Mouse (Mus musculus) heart, embryonic 14.5 days (tissue): ENCODE measurements at regions not wholly inside any gene's neighbourhood (a gene's known extent, or its start where the extent isn't known, plus 50 kb on each side); places are given as distances from the start of the nearest gene placed in this dataset.

Source experiments
- ATAC-seq: fragments of 200-750 bp; cut with Nextera tagmentation; 2 replicates; pipeline ENCODE4 v1.8.0; 2017; ENCODE audit warnings: low read depth, moderate TSS enrichment; ENCODE audit not compliant: insufficient number of reproducible peaks, insufficient read depth, low FRiP score
- H3K27ac ChIP-seq, 2 experiments: fragments of 200-500 bp in 1 of 2; fragments of 300-500 bp in 1 of 2; sonication (generic) in 1 of 2; replicated peaks in 1 of 2; 2 replicates each; pipeline ENCODE4 v1.5.1; 2012 to 2014; ENCODE audit warnings: low read depth in 2 of 2, low read length in 2 of 2, control low read depth in 1 of 2, mild to moderate bottlenecking in 1 of 2, mixed read lengths in 1 of 2; ENCODE audit not compliant: control insufficient read depth in 1 of 2, insufficient read depth in 1 of 2
- H3K27me3 ChIP-seq: fragments of 300-500 bp; sonication (generic); 2 replicates; pipeline ENCODE4 v1.6.1; 2014; ENCODE audit warnings: mild to moderate bottlenecking, low read length, control low read depth; ENCODE audit not compliant: control insufficient read depth, insufficient read depth
- H3K36me3 ChIP-seq: fragments of 300-500 bp; sonication (generic); 2 replicates; pipeline ENCODE4 v1.6.1; 2014; ENCODE audit warnings: mild to moderate bottlenecking, control low read depth, low read length, mixed read lengths; ENCODE audit not compliant: control insufficient read depth, insufficient read depth
- H3K4me1 ChIP-seq, 2 experiments: fragments of 200-500 bp in 1 of 2; fragments of 300-500 bp in 1 of 2; sonication (generic) in 1 of 2; 2 replicates each; pipeline ENCODE4 v1.6.1; 2012 to 2014; ENCODE audit warnings: low read length in 2 of 2, control low read depth in 1 of 2, mixed read lengths in 1 of 2; ENCODE audit not compliant: control insufficient read depth in 2 of 2, insufficient read depth in 2 of 2
- H3K4me2 ChIP-seq: fragments of 300-500 bp; sonication (generic); 2 replicates; pipeline ENCODE4 v1.6.1; 2014; ENCODE audit warnings: mild to moderate bottlenecking, low read length
- H3K4me3 ChIP-seq, 2 experiments: fragments of 200-500 bp in 1 of 2; fragments of 300-500 bp in 1 of 2; sonication (generic) in 1 of 2; 2 replicates each; pipeline ENCODE4 v1.5.1; 2012 to 2014; ENCODE audit warnings: low read length in 2 of 2, mild to moderate bottlenecking in 2 of 2, control low read depth in 1 of 2, low read depth in 1 of 2, moderate library complexity in 1 of 2; ENCODE audit not compliant: control insufficient read depth in 1 of 2, insufficient read depth in 1 of 2
- H3K9ac ChIP-seq: fragments of 300-500 bp; sonication (generic); 2 replicates; pipeline ENCODE4 v1.6.1; 2014; ENCODE audit warnings: mild to moderate bottlenecking, low read length
- H3K9me3 ChIP-seq: fragments of 300-500 bp; sonication (generic); 2 replicates; pipeline ENCODE4 v1.6.1; 2016; ENCODE audit warnings: low read length, control low read depth; ENCODE audit not compliant: control insufficient read depth
- WGBS: fragments of 180-500 bp; shearing (Covaris S2); extraction: QIAGEN DNeasy Blood & Tissue Kit; methylation state at CpG from one replicate; pipeline ENCODE4 v1.1.7; 2014; 5-methylcytosine and 5-hydroxymethylcytosine counted together

GRCm38 (mm10) chr7:69062506-69062905 lies 313.5 kb upstream of the Arrdc4 start:
- ATAC-seq: no peak
- Histone ChIP-seq H3K27me3 (no peaks in the 10 kb centered on the region), H3K4me3 (no peak overlapping the region), H3K27ac (no peak overlapping the region), H3K4me1 (no peaks in the 10 kb centered on the region), H3K36me3 (no peaks in the 10 kb centered on the region), H3K4me2 (0 out of 2 replicates have a peak overlapping the region, but pooled peaks have one; percentile 3), H3K9ac (no peak overlapping the region), H3K9me3 (no peaks in the 10 kb centered on the region)
- WGBS: 44% methylated on average over 7 of the region's 7 CpGs

GRCm38 (mm10) chr7:69062094-69062493 lies 313.1 kb upstream of the Arrdc4 start:
- Histone ChIP-seq H3K27ac (no peak overlapping the region), H3K9me3 (no peaks in the 10 kb centered on the region), H3K27me3 (no peaks in the 10 kb centered on the region), H3K4me1 (no peaks in the 10 kb centered on the region), H3K9ac (no peak overlapping the region), H3K4me3 (no peak overlapping the region), H3K36me3 (no peaks in the 10 kb centered on the region), H3K4me2 (0 out of 2 replicates have a peak overlapping the region, but pooled peaks have one; percentile 3)
- 64% methylated on average over 8 of the region's 8 CpGs for WGBS
- no peak for ATAC-seq

DNA sequence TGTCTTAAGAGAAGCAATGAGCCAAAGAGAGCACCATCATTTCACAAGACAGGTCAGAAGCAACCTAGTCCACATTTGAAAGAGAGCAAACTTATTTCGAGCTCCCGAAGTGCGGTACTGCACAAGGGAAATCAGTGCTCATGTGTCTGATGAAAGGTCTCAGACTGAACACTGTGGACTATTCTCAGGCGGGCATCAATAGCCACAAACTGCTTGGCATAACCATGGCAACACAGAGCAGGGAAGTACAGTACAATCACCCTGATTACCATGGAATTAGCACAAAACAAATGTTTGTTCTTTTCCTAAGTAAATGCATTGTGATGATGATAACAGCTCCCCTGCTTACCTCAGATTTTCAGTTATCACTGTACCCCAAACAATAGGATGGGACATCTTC lies 312.2 kb upstream of the Arrdc4 start:
- no peak for ATAC-seq

DNA sequence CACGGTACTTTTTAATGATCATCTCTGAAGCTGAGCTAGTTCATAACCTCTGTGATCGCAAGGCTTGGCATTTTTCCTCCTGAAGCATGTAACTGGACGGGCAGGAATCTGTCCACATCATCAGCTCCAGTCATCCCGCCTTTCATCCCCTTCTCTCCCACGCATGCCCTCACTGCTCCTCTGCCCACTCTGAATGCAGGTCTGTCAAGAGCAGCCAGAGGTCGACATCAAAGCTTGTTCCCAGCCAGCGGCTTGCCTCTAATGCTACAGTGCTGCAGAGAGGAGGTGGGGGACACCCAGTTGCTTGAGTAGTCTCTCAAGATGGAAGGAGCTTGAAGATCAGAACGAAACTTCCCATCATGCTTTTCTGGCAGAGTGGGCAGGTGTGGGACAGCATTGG lies 267.5 kb upstream of the Arrdc4 start:
- ATAC-seq: no peak
- WGBS: 40% methylated on average over 8 of the region's 8 CpGs

More for the DNA sequence above, 312.2 kb upstream of the Arrdc4 start:
- H3K36me3 ChIP-seq: no peaks in the 10 kb centered on the region
- no peaks in the 10 kb centered on the region for H3K9me3 ChIP-seq
- H3K27me3 ChIP-seq: no peaks in the 10 kb centered on the region
- no peak overlapping the region for H3K27ac ChIP-seq
- no peak overlapping the region for H3K4me3 ChIP-seq
- no peaks in the 10 kb centered on the region for H3K4me1 ChIP-seq
- no peak overlapping the region for H3K4me2 ChIP-seq
- no peak overlapping the region for H3K9ac ChIP-seq
- WGBS: 83% methylated on average over 4 of the region's 4 CpGs

GRCm38 (mm10) chr7:69015047-69015446 lies 266.0 kb upstream of the Arrdc4 start:
- H3K27ac ChIP-seq: no peak overlapping the region
- no peak overlapping the region for H3K4me3 ChIP-seq
- 77% methylated on average over 4 of the region's 4 CpGs for WGBS
- H3K4me1 ChIP-seq: no peaks in the 10 kb centered on the region
- no peaks in the 10 kb centered on the region for H3K27me3 ChIP-seq
- no peak overlapping the region for H3K9ac ChIP-seq
- H3K36me3 ChIP-seq: no peaks in the 10 kb centered on the region
- H3K4me2 ChIP-seq: no peak overlapping the region
- H3K9me3 ChIP-seq: no peaks in the 10 kb centered on the region
- no peak for ATAC-seq

More for the DNA sequence above, 267.5 kb upstream of the Arrdc4 start:
- H3K27ac ChIP-seq: no peak overlapping the region
- no peak overlapping the region for H3K4me3 ChIP-seq
- H3K27me3 ChIP-seq: no peaks in the 10 kb centered on the region
- H3K4me1 ChIP-seq: no peaks in the 10 kb centered on the region
- H3K4me2 ChIP-seq: no peak overlapping the region
- no peak overlapping the region for H3K9ac ChIP-seq
- H3K36me3 ChIP-seq: no peaks in the 10 kb centered on the region
- H3K9me3 ChIP-seq: no peaks in the 10 kb centered on the region

DNA sequence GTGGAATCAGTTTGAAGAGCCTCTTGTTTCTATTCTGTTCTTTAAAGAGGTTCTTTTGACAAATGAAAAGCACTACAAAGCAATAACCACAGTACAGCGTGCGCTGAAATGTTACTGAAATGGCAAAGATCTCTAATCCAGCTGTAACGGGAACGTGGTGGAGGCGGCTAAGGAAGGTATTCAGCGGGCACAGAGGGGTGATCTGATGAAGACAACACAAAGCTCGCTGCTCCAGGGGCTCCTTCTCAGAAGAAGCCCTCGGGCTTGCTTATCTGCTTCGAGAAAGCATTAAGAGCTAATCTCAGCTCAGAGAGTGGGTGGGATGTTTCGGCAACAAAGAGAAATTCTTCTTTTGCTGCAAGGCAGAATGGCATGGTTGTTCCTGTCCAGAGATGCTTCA lies 258.2 kb upstream of the Arrdc4 start:
- H3K36me3 ChIP-seq: no peaks in the 10 kb centered on the region
- no peaks in the 10 kb centered on the region for H3K4me1 ChIP-seq
- H3K27me3 ChIP-seq: no peaks in the 10 kb centered on the region
- no peak overlapping the region for H3K4me3 ChIP-seq
- H3K9ac ChIP-seq: no peak overlapping the region
- H3K9me3 ChIP-seq: no peaks in the 10 kb centered on the region
- ATAC-seq: no peak
- no peak overlapping the region for H3K4me2 ChIP-seq
- no peak overlapping the region for H3K27ac ChIP-seq
- 50% methylated on average over 10 of the region's 10 CpGs for WGBS

DNA sequence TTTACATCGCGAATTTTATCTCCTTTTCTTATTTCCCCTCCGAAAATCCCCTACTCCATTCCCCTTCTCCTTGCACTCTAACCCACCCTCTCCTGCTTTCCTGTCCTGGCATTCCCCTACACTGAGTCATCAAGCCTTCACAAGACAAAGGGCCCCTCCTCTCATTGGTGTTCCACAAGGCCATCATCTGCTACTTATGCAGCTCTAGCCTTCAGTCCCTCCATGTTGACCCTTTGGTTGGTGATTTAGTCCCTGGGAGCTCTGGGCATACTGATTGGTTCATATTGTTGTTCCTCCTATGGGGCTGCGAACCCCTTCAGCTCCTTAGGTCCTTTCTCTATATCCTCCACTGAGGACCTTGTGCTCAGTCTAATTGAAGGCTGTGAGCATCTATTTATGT lies 239.0 kb upstream of the Arrdc4 start:
- H3K4me3 ChIP-seq: no peak overlapping the region
- H3K27me3 ChIP-seq: no peaks in the 10 kb centered on the region
- H3K4me2 ChIP-seq: no peak overlapping the region
- H3K27ac ChIP-seq: no peak overlapping the region
- H3K4me1 ChIP-seq: no peaks in the 10 kb centered on the region
- H3K36me3 ChIP-seq: no peaks in the 10 kb centered on the region
- 82% methylated on average over 4 of the region's 4 CpGs for WGBS
- no peak for ATAC-seq
- no peak overlapping the region for H3K9ac ChIP-seq
- H3K9me3 ChIP-seq: no peaks in the 10 kb centered on the region

DNA sequence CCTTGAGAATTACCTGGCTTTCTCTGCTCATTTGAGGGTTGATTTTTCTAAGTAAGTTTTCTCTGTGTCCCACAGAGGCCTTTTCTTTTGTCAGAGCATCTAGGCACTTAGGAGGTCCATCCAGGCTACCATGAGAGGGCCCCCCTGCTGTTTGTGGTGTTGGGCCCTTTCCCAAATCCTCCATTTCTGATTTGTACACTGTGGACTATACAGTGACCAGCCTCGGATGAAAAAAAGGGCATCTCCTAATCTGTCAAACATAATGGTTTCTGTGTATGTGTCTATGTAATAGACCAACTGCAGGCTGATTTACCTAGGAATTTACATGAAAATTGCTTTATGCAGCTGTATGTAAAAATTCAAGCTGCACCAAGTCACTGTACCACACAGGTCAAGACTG lies 234.9 kb upstream of the Arrdc4 start:
- no peak overlapping the region for H3K4me3 ChIP-seq
- no peak overlapping the region for H3K4me2 ChIP-seq
- H3K27me3 ChIP-seq: no peaks in the 10 kb centered on the region
- H3K9me3 ChIP-seq: no peaks in the 10 kb centered on the region
- no peak overlapping the region for H3K27ac ChIP-seq
- no peak for ATAC-seq
- WGBS: 44% methylated on average over 1 of the region's 1 CpGs
- H3K36me3 ChIP-seq: no peaks in the 10 kb centered on the region
- no peak overlapping the region for H3K9ac ChIP-seq
- no peaks in the 10 kb centered on the region for H3K4me1 ChIP-seq
